In the genomic region with DNA sequence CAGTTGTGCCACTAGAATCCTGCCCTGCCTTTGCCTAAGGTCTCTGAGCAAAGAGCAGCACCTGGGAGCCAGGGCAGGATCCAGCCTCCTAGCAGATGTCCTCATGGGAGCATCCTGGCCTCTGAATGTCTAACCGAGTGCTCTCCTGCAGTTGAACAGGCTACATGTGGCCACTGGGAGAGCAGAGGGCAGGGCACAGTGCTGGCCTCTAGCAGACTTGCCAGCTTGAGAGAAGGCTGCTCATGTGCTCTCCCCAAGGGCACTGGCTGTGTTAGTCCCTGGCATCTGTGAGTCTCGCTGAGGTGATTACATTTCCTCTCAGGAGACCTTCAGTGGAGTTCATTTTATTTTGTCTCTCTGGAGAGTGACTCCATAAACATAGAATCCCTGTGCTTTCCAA, we compare ENCODE assay signal across 16 mouse cellular contexts. TPM values are rescaled to one million over a fixed set of nuclear protein-coding genes. Genes with fewer than 3 reads are reported as not detected.
DNase-seq lines count a peak whose midpoint lies in the region; ATAC-seq lines count a peak whose summit lies in the region.
"Had no signal": no experiment of that assay in that cellular context is flagged by ENCODE, and none has a peak within 500 bp of the region (broad histone marks: within the 10 kb centered on the region; RNA-seq: fewer than 3 reads in every experiment).

No protein-coding gene starts in this region.

- H3K9ac ChIP-seq in embryonic facial prominence, embryonic 12.5 days: 0 out of 2 replicates have a peak overlapping the region, but pooled peaks have one; percentile 4
- H3K9ac ChIP-seq: intestine, embryonic 15.5 days; limb, embryonic 13.5 days; lung, embryonic 14.5 days had no signal

- no peaks in the 10 kb centered on the region for H3K9me3 ChIP-seq in embryonic facial prominence, embryonic 12.5 days
- no peaks in the 10 kb centered on the region for H3K9me3 ChIP-seq in embryonic facial prominence, embryonic 10.5 days
- H3K9me3 ChIP-seq: forebrain, embryonic 10.5 days; heart, embryonic 10.5 days; intestine, embryonic 15.5 days; limb, embryonic 13.5 days had no signal

- no peaks in the 10 kb centered on the region for H3K36me3 ChIP-seq in embryonic facial prominence, embryonic 12.5 days
- no peaks in the 10 kb centered on the region for H3K36me3 ChIP-seq in embryonic facial prominence, embryonic 10.5 days (replicated peaks)
- H3K36me3 ChIP-seq: forebrain, embryonic 10.5 days; heart, embryonic 10.5 days; intestine, embryonic 15.5 days; limb, embryonic 13.5 days had no signal

- H3K27ac ChIP-seq in embryonic facial prominence, embryonic 12.5 days: no peak overlapping the region
- H3K27ac ChIP-seq in embryonic facial prominence, embryonic 10.5 days (replicated peaks): no peak overlapping the region
- H3K27ac ChIP-seq: forebrain, embryonic 10.5 days; heart, embryonic 10.5 days; intestine, embryonic 15.5 days; limb, embryonic 13.5 days; stomach, postnatal 0 days had no signal

- intact Hi-C loops in left cerebral cortex, postnatal 14 days (cut with DNase I): no loop called here

- no peak overlapping the region for H3K4me2 ChIP-seq in embryonic facial prominence, embryonic 12.5 days (replicated peaks)
- H3K4me2 ChIP-seq: intestine, embryonic 15.5 days; limb, embryonic 13.5 days; lung, embryonic 14.5 days had no signal

- peaks cover 22% of the 10 kb centered on the region for H3K4me1 ChIP-seq in embryonic facial prominence, embryonic 12.5 days
- peaks cover 21% of the 10 kb centered on the region for H3K4me1 ChIP-seq in embryonic facial prominence, embryonic 10.5 days
- H3K4me1 ChIP-seq: forebrain, embryonic 10.5 days; intestine, embryonic 15.5 days had no signal

- WGBS in embryonic facial prominence, embryonic 12.5 days: 36% methylated on average over 2 of the region's 2 CpGs
- WGBS in embryonic facial prominence, embryonic 10.5 days: 52% methylated on average over 2 of the region's 2 CpGs

- no peak overlapping the region for H3K4me3 ChIP-seq in embryonic facial prominence, embryonic 12.5 days
- H3K4me3 ChIP-seq in embryonic facial prominence, embryonic 10.5 days: no peak overlapping the region
- H3K4me3 ChIP-seq: forebrain, embryonic 10.5 days; heart, embryonic 10.5 days; intestine, embryonic 15.5 days; limb, embryonic 13.5 days had no signal

- no peaks in the 10 kb centered on the region for H3K27me3 ChIP-seq in embryonic facial prominence, embryonic 12.5 days
- no peaks in the 10 kb centered on the region for H3K27me3 ChIP-seq in embryonic facial prominence, embryonic 10.5 days (replicated peaks; ENCODE audit: low read depth, poor library complexity, severe bottlenecking)
- H3K27me3 ChIP-seq: intestine, embryonic 15.5 days; limb, embryonic 13.5 days had no signal

- DNase-seq in embryonic facial prominence, embryonic 10.5 days (ENCODE audit: low spot score): no peak
- peak; percentile 72 for DNase-seq in ovary, adult 18-20 months (ENCODE audit: low spot score)
- DNase-seq in ovary, postnatal 14 days (ENCODE audit: low spot score): no peak
- peak; percentile 52 to 54 for DNase-seq in cerebellum, postnatal 25 days
- DNase-seq in right cerebral cortex, postnatal 36 days (ENCODE audit: low spot score in 2 of 2): no peak
- no peak for DNase-seq in left cerebral cortex, postnatal 14 days (ENCODE audit: low spot score in 2 of 2)
- DNase-seq: layer of hippocampus, postnatal 36 days; lung, embryonic 14.5 days had no signal

- ATAC-seq in embryonic facial prominence, embryonic 12.5 days (ENCODE audit: insufficient number of reproducible peaks, insufficient read depth, low FRiP score, low TSS enrichment): no peak
- ATAC-seq in megakaryocyte-erythroid progenitor cell, adult 5-6 weeks (replicated peaks; ENCODE audit: low FRiP score, low TSS enrichment, poor library complexity, severe bottlenecking): peak; percentile 35
- ATAC-seq: CD4-positive, CD25-positive, alpha-beta regulatory T cell, adult 4 months; intestine, embryonic 15.5 days had no signal

RNA-seq across cellular contexts. Expression of a gene that starts 35.4 kb away (rescaled TPM):
- polyA plus RNA-seq in embryonic facial prominence, embryonic 12.5 days (2016; fragmentation: Nextera tagmentation; extraction: Ambion mirVana): 1.00 and 1.5 TPM in 2 replicates
- polyA plus RNA-seq in embryonic facial prominence, embryonic 10.5 days (2016; fragmentation: Nextera tagmentation; extraction: Ambion mirVana): 0.16 and 0.31 TPM in 2 replicates
- 0.27 and 2.5 TPM in 2 replicates for total RNA-seq in megakaryocyte-erythroid progenitor cell, adult 5-6 weeks (2014; fragmentation: Nextera tagmentation)
- 0.33 TPM in 1 of 2 replicates, not detected in the other for total RNA-seq in megakaryocyte-erythroid progenitor cell, adult 5-6 weeks (2017)
- 10 to 100 TPM; 73.1 to 76.9 TPM for total RNA-seq in left cerebral cortex, postnatal 14 days (2021)
- polyA plus RNA-seq: CD4-positive, CD25-positive, alpha-beta regulatory T cell, adult 4 months had no signal

RNA-seq across cellular contexts. Expression of a gene that starts 48.8 kb away (rescaled TPM):
- 42.9 and 44.1 TPM in 2 replicates for polyA plus RNA-seq in embryonic facial prominence, embryonic 12.5 days (2016; fragmentation: Nextera tagmentation; extraction: Ambion mirVana)
- 55.4 and 57.9 TPM in 2 replicates for polyA plus RNA-seq in embryonic facial prominence, embryonic 10.5 days (2016; fragmentation: Nextera tagmentation; extraction: Ambion mirVana)
- 24.4 and 26.2 TPM in 2 replicates for total RNA-seq in megakaryocyte-erythroid progenitor cell, adult 5-6 weeks (2014; fragmentation: Nextera tagmentation)
- total RNA-seq in megakaryocyte-erythroid progenitor cell, adult 5-6 weeks (2017): 15.8 and 18.5 TPM in 2 replicates
- 100 to 1,000 TPM; 324 to 342 TPM for total RNA-seq in left cerebral cortex, postnatal 14 days (2021)

Comparison
In these comparisons a context has a peak if more than half of its experiments do, and no peak if none do; other contexts are left out.
1. DNase-seq: peak in ovary, adult 18-20 months (single experiment) and cerebellum, postnatal 25 days (2 of 2); none in embryonic facial prominence, embryonic 10.5 days (single experiment), ovary, postnatal 14 days (single experiment), right cerebral cortex, postnatal 36 days (0 of 2) and left cerebral cortex, postnatal 14 days (0 of 2).
2. RNA of a gene that starts 35.4 kb away (total RNA-seq): 73.1 to 76.9 TPM in left cerebral cortex, postnatal 14 days; 0.27 to 2.5 TPM in megakaryocyte-erythroid progenitor cell, adult 5-6 weeks; every median in the first group is over 10 times any median in the second.
3. RNA of a gene that starts 48.8 kb away (total RNA-seq): 324 to 342 TPM in left cerebral cortex, postnatal 14 days; 15.8 to 26.2 TPM in megakaryocyte-erythroid progenitor cell, adult 5-6 weeks; every median in the first group is over 10 times any median in the second.